Mouse (Mus musculus) forebrain, postnatal 0 days (tissue): ENCODE results near the gene Sars2. TPM values are rescaled to one million over a fixed set of nuclear protein-coding genes. Genes with fewer than 3 reads are reported as not detected.
A peak's percentile ranks its signal among the peaks of the same experiment; 100 is the strongest.

Source experiments
- ATAC-seq: fragments of 200-750 bp; cut with Nextera tagmentation; 2 replicates; pipeline ENCODE4 v1.8.0; 2017; ENCODE audit warnings: mild to moderate bottlenecking, moderate library complexity
- DNase-seq: peaks from one replicate; pipeline ENCODE4 v3.0.0-alpha.2; 2015
- H3K27ac ChIP-seq: fragments of 300-500 bp; sonication (generic); 2 replicates; pipeline ENCODE4 v1.5.1; 2014; ENCODE audit warnings: low read depth, mild to moderate bottlenecking, antibody characterized with exemption, low read length, moderate library complexity, mixed read lengths
- H3K27me3 ChIP-seq: fragments of 300-500 bp; sonication (generic); 2 replicates; pipeline ENCODE4 v1.6.1; 2014; ENCODE audit warnings: mild to moderate bottlenecking, low read length, mixed read lengths; ENCODE audit not compliant: insufficient read depth
- H3K36me3 ChIP-seq: fragments of 300-500 bp; sonication (generic); 2 replicates; pipeline ENCODE4 v1.6.1; 2014; ENCODE audit warnings: mild to moderate bottlenecking, moderate library complexity; ENCODE audit not compliant: insufficient read depth
- H3K4me1 ChIP-seq: fragments of 300-500 bp; sonication (generic); 2 replicates; pipeline ENCODE4 v1.6.1; 2014; ENCODE audit warnings: antibody characterized with exemption; ENCODE audit not compliant: insufficient read depth
- H3K4me2 ChIP-seq: fragments of 300-500 bp; sonication (generic); 2 replicates; pipeline ENCODE4 v1.6.1; 2014; ENCODE audit warnings: low read depth, mild to moderate bottlenecking, moderate library complexity
- H3K4me3 ChIP-seq: fragments of 300-500 bp; sonication (generic); 2 replicates; pipeline ENCODE4 v1.5.1; 2014; ENCODE audit warnings: low read depth, low read length, mixed read lengths
- H3K9ac ChIP-seq: fragments of 300-500 bp; sonication (generic); 2 replicates; pipeline ENCODE4 v1.6.1; 2014; ENCODE audit warnings: mild to moderate bottlenecking
- H3K9me3 ChIP-seq: fragments of 300-500 bp; sonication (generic); 2 replicates; pipeline ENCODE4 v1.6.1; 2016; ENCODE audit warnings: low read length
- CTCF ChIP-seq: sonication (generic); IDR thresholded peaks from 2 replicates; pipeline ENCODE4 v1.5.1; 2016; ENCODE audit warnings: antibody characterized with exemption, control low read depth, low read depth
- WGBS: fragments of 180-500 bp; shearing (Covaris S2); extraction: QIAGEN DNeasy Blood & Tissue Kit; methylation state at CpG from one replicate; pipeline ENCODE4 v1.1.7; 2014; 5-methylcytosine and 5-hydroxymethylcytosine counted together
- polyA plus RNA-seq: library from polyadenylated mRNA; unstranded; fragments of >200 nt; fragmentation: Nextera tagmentation; extraction: Ambion mirVana; gene quantifications from 2 replicates; pipeline ENCODE4 v1.2.1, GENCODE M21; 2015
- total RNA-seq: library from RNA; depleted of rRNA; stranded (reverse); fragments of >200 nt; gene quantifications from 2 replicates; pipeline ENCODE4 v1.2.3, GENCODE M21; 2014

Gene Sars2
- total and polyA plus RNA-seq, 2 experiments from 2014 or later: 15.1 to 16.1 TPM

- Histone ChIP-seq H3K4me1 (no peaks in the 10 kb centered on the region; the same call in 1 of the 2 replicates), H3K27me3 (no peaks in the 10 kb centered on the region), H3K9me3 (no peaks in the 10 kb centered on the region), H3K4me2 (no peak overlapping the region), H3K4me3 (no peak overlapping the region), H3K9ac (no peak overlapping the region), H3K36me3 (no peaks in the 10 kb centered on the region), H3K27ac (no peak overlapping the region)
- 0 out of 2 replicates have a peak, but pooled peaks have one; percentile 22 for TF ChIP-seq CTCF
- no peak for DNase-seq
- WGBS: 38% methylated on average over 2 of the region's 2 CpGs
- no peak for ATAC-seq
Measured at GRCm38 (mm10) chr7:28793834-28794233, 52.0 kb downstream of the Sars2 start.

GRCm38 (mm10) chr7:28794496-28794895, 52.7 kb downstream of the Sars2 start:
- no peaks in the 10 kb centered on the region for H3K27me3 ChIP-seq
- H3K4me1 ChIP-seq: no peaks in the 10 kb centered on the region; the same call in 1 of the 2 replicates
- 74% methylated on average over 3 of the region's 3 CpGs for WGBS
- no peak overlapping the region for H3K4me2 ChIP-seq
- H3K9ac ChIP-seq: no peak overlapping the region
- H3K27ac ChIP-seq: no peak overlapping the region
- H3K36me3 ChIP-seq: no peaks in the 10 kb centered on the region
- no peaks in the 10 kb centered on the region for H3K9me3 ChIP-seq
- H3K4me3 ChIP-seq: no peak overlapping the region
- TF ChIP-seq CTCF: no peak
- ATAC-seq (no peak), DNase-seq (no peak)

GRCm38 (mm10) chr7:28795832-28796231, 54.0 kb downstream of the Sars2 start:
- Histone ChIP-seq H3K27ac (no peak overlapping the region), H3K4me1 (no peaks in the 10 kb centered on the region; the same call in 1 of the 2 replicates), H3K4me2 (no peak overlapping the region), H3K9ac (no peak overlapping the region), H3K4me3 (no peak overlapping the region), H3K36me3 (no peaks in the 10 kb centered on the region), H3K27me3 (no peaks in the 10 kb centered on the region), H3K9me3 (no peaks in the 10 kb centered on the region)
- no peak for TF ChIP-seq CTCF
- 86% methylated on average over 15 of the region's 15 CpGs for WGBS
- ATAC-seq (no peak), DNase-seq (no peak)

DNA sequence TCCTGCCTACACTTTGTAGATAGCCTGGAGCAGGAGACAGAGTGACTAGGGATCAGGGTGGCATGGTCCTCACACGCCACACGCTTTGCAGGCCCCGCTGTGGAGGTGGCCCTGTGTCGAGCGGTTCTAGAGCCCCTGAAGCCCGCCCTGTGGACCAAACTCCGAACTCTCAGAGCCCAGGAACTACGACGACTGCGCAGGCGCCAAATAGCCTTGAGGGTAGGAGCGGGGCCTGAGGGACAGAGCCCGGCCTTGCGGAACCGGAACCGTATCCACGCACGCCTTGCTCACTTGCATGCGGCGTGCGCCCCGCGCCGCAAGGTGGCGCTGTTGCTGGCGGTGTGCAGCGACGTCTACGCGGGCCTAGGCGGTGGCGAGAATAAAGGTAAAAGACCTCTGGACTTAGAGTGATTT, 54.8 kb downstream of the Sars2 start:
- Histone ChIP-seq H3K4me1 (no peaks in the 10 kb centered on the region; the same call in 1 of the 2 replicates), H3K36me3 (no peaks in the 10 kb centered on the region), H3K9me3 (no peaks in the 10 kb centered on the region), H3K4me3 (0 out of 2 replicates have a peak overlapping the region, but pooled peaks have one; percentile 4), H3K9ac (peak overlapping the region; percentile 28; the same call in 1 of the 2 replicates), H3K27me3 (no peaks in the 10 kb centered on the region), H3K4me2 (peak overlapping the region; percentile 34), H3K27ac (no peak overlapping the region)
- ATAC-seq (peak; percentile 86), DNase-seq (peak; percentile 75)
- WGBS: 13% methylated on average over 32 of the region's 32 CpGs
- peak; percentile 96 for TF ChIP-seq CTCF

- DNase-seq: no peak
- TF ChIP-seq CTCF: no peak
- Histone ChIP-seq H3K4me2 (no peak overlapping the region), H3K9ac (no peak overlapping the region), H3K27me3 (no peaks in the 10 kb centered on the region), H3K36me3 (no peaks in the 10 kb centered on the region), H3K9me3 (no peaks in the 10 kb centered on the region), H3K4me3 (no peak overlapping the region), H3K27ac (no peak overlapping the region), H3K4me1 (peaks cover 5% of the 10 kb centered on the region; the same call in 1 of the 2 replicates)
- ATAC-seq: no peak
- 93% methylated on average over 9 of the region's 9 CpGs for WGBS
Measured at GRCm38 (mm10) chr7:28799994-28800393, 58.2 kb downstream of the Sars2 start.

GRCm38 (mm10) chr7:28801451-28801850, 59.7 kb downstream of the Sars2 start:
- WGBS: 52% methylated on average over 3 of the region's 3 CpGs
- ATAC-seq (no peak), DNase-seq (no peak)
- H3K36me3 ChIP-seq: no peaks in the 10 kb centered on the region
- no peak overlapping the region for H3K27ac ChIP-seq
- H3K4me2 ChIP-seq: no peak overlapping the region
- no peaks in the 10 kb centered on the region for H3K9me3 ChIP-seq
- no peaks in the 10 kb centered on the region for H3K27me3 ChIP-seq
- TF ChIP-seq CTCF: no peak
- peaks cover 5% of the 10 kb centered on the region; the same call in 1 of the 2 replicates for H3K4me1 ChIP-seq
- no peak overlapping the region for H3K9ac ChIP-seq
- no peak overlapping the region for H3K4me3 ChIP-seq

GRCm38 (mm10) chr7:28801901-28802670, 60.3 kb downstream of the Sars2 start:
- TF ChIP-seq CTCF: no peak
- peak; percentile 35 for DNase-seq
- Histone ChIP-seq H3K27ac (peak overlapping the region; percentile 16; the same call in 1 of the 2 replicates), H3K27me3 (no peaks in the 10 kb centered on the region), H3K36me3 (no peaks in the 10 kb centered on the region), H3K4me1 (peaks cover 5% of the 10 kb centered on the region; the same call in 1 of the 2 replicates), H3K9ac (no peak overlapping the region), H3K4me3 (no peak overlapping the region), H3K9me3 (no peaks in the 10 kb centered on the region), H3K4me2 (no peak overlapping the region)
- WGBS: 16% methylated on average over 10 of the region's 10 CpGs
- ATAC-seq: peak; percentile 51
